Mouse (Mus musculus) forebrain, embryonic 11.5 days (tissue): ENCODE measurements around the gene Nol7. TPM values are rescaled to one million over a fixed set of nuclear protein-coding genes. Genes with fewer than 3 reads are reported as not detected.

ENCODE experiments used
- polyA plus RNA-seq: library from polyadenylated mRNA; unstranded; fragments of >200 nt; fragmentation: Nextera tagmentation; extraction: Ambion mirVana; gene quantifications from 2 replicates; pipeline ENCODE4 v1.2.1, GENCODE M21; 2014

The Nol7 gene
- polyA plus RNA-seq, 1 experiment from 2014 or later = 258 TPM

Other genes starting within 250 kb of the Nol7 start
- 70.0 and 74.7 TPM in 2 replicates for gene Tbc1d7, start 226.9 kb upstream of the Nol7 start, polyA plus RNA-seq
- 0.39 and 0.45 TPM in 2 replicates for gene Gfod1, start 94.2 kb upstream of the Nol7 start, polyA plus RNA-seq
- gene Sirt5, start 32.9 kb upstream of the Nol7 start, polyA plus RNA-seq = 28.9 and 30.6 TPM in 2 replicates
- 12.5 and 15.3 TPM in 2 replicates for gene Ranbp9, start 82.9 kb downstream of the Nol7 start, polyA plus RNA-seq
- gene Mcur1, start 161.8 kb downstream of the Nol7 start, polyA plus RNA-seq = 12.2 and 12.9 TPM in 2 replicates
- gene Rnf182, start 217.3 kb downstream of the Nol7 start, polyA plus RNA-seq = 10.0 and 13.5 TPM in 2 replicates